Mouse (Mus musculus) erythroblast, embryonic 14.5 days (primary cell): ENCODE data around the gene Itgb8.

Experiments used
- GATA1 ChIP-seq: IDR thresholded peaks from 2 replicates; pipeline ENCODE4 v1.6.1; 2012; ENCODE audit warnings: low read length, inconsistent platforms, mixed read lengths
- TAL1 ChIP-seq: IDR thresholded peaks from 3 replicates; pipeline ENCODE4 v1.6.1; 2012; ENCODE audit warnings: low read length, inconsistent platforms, mixed read lengths

GRCm38 (mm10) chr12:119215225-119215624 lies 23.4 kb downstream of the Itgb8 start:
- TF ChIP-seq GATA1 (no peak), TAL1 (no peak)
